Mouse (Mus musculus) cerebellum, adult 2 months (tissue): ENCODE results near the gene Hspa2.

Experiments used
- CTCF ChIP-seq: fragments of 200-500 bp; IDR thresholded peaks from 2 replicates; pipeline ENCODE4 v1.5.1; 2011; ENCODE audit warnings: low read depth, mild to moderate bottlenecking, control low read depth, low read length, moderate library complexity, borderline replicate concordance; ENCODE audit not compliant: insufficient read depth
- POLR2A ChIP-seq: fragments of 200-500 bp; IDR thresholded peaks from 2 replicates; pipeline ENCODE4 v1.6.1; 2011; ENCODE audit warnings: low read length, control low read depth, borderline replicate concordance; ENCODE audit not compliant: insufficient read depth

DNA sequence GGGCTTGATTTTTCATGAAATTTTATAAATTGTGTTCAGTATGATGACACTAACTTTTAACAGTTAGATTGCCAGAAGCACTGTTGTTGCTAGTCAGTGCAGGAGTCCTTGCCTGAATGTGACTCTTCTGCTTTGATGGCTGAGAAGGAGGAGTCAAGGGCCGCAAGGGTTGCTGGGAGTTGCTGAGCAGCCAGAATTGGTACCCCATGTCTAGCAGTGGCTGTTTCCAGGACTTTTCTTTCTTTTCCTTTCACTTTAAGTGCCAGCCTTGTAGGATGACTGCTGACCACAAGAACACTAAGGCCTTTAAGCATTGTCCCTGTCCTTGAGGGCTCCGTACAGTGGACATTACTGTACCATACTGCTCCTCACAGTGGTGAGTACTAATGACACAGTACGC lies 26.2 kb upstream of the Hspa2 start:
- TF ChIP-seq CTCF (no peak), POLR2A (no peak)
